Mouse (Mus musculus) kidney, postnatal 36 days (tissue): ENCODE results near the gene Tmub2.

Experiments used
- DNase-seq, 2 experiments: peaks; one replicate each; pipeline ENCODE4 v3.0.0; 2021 to 2022; ENCODE audit warnings: mixed read lengths in 2 of 2

Gene Tmub2

DNA sequence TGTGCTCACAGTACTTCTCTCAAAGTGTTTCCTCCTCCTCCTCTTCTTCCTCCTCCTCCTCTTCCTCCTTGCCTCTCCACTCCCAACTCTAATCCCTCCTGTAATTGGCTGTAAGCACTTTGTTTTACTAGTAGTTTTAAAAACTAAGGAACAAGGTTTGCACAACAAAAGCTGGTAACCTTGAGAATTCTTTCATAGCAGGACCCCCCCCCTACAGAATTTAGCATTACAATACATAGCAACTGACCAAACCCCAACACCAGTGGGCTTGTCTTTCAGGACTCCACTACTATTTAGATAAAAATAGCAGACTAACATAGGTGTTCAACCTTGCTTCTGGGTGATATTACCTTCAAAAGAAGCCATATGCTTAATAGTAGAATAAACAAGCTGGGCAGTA is 44.8 kb downstream of the Tmub2 start:
- DNase-seq, result no peak

DNA sequence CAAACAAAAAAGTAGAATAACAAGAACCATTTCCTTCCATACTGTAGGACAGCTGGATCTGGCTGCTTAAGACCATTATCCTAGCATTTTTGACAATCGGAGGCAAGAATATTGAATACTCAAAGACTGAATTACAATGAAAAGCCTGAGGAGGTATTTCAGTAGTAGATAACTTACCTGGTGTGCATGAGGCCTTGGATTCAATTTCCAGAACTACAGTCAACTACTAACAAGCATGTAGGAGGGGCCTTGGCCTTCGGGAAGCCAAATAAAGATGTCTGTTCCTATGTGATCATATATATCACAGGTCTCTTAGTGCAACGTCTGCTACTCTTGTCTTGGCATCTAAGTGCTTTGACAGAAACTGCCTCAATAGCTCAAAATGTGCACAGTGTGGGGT is 45.3 kb downstream of the Tmub2 start:
- DNase-seq, result no peak

DNA sequence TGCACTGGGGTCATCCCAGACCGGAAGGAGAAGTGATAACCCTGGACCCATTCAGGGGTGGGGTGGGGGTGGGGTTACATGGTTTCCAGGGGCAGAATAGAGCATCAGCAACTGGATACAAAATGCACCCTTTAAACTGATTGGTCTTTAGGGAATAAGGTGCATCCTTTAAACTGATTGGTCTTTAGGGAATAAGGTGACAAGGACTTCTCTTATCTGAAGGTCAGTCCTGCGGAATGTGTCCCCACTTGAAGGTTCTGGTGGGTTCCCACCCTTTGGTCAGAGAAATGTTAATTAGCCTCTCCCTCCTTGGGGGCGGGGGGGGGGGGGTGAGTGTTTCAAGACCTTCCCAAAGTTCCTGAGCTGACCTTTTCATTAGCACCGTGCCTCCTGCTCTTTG is 47.1 kb downstream of the Tmub2 start:
- no peak for DNase-seq

DNA sequence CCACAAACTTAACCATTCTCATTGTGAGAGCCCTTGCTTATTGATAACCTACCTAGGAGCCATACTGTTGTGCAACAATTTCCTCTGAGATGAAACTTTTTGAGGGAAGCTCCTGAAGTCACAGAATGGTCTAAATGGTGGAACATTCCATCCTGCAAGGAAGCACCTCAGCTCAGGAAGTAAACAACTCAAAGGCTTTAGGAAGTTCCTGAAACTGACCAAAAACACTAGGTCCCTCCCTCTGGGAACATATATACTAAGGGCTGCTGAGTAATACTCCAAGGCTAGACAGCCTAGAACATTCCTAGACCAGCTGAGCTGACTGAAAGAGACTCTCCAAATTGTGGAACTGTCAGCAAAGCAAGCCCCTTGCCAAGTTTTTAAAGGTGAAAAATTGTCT is 48.3 kb downstream of the Tmub2 start:
- no peak for DNase-seq

GRCm38 (mm10) chr11:102334010-102334409 is 49.3 kb downstream of the Tmub2 start:
- DNase-seq, result no peak

- DNase-seq, result peak; percentile 56 to 63
These were observed 50.4 kb downstream of the Tmub2 start for GRCm38 (mm10) chr11:102334973-102335700.

DNA sequence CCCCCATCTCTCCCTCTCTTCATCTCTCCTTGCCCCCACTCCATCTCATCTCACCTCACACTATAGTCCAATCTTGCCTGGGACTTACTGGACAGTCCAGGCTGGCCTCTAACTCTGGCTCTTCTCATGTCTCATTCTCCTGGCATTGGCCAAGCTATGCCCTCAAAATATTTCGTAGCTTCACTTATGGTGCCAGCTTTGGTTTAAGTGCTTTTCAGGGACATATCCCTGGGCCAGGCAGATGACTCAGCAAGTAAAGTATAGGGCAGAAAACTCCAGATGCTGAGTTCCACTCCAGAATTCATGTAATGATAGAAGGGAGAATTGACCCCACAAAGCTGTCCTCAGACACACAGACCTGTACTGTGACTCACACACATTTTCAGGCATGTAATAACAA is 51.5 kb downstream of the Tmub2 start:
- DNase-seq, result no peak

DNA sequence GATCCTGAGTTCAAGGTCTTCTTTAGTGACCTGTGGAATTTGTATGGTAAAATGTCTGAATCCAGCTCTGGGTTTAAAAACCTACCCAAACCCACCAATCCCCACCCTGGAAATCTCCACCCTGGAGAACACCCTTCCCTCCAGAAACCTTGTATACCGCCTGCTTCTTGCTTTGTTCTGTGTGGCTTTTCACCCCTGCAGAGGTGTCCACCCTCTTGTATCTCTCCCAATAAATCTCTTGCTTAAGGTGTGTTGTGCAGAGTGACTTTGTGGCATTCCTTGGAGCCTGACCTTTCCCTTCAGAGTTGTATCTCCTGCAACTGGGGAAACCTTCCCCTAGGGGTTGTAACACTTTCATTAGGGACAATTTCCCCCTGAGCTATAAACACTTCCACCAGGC is 53.2 kb downstream of the Tmub2 start:
- no peak for DNase-seq

GRCm38 (mm10) chr11:102338561-102338960 is 53.8 kb downstream of the Tmub2 start:
- peak; percentile 93 to 95 for DNase-seq
